Mouse (Mus musculus) CH12.LX (cell line): ENCODE measurements at regions not wholly inside any gene's neighbourhood (a gene's known extent, or its start where the extent isn't known, plus 50 kb on each side); places are given as distances from the start of the nearest gene placed in this dataset.

Source experiments
- CTCF ChIP-seq, 2 experiments: IDR thresholded peaks in 1 of 2; conservative IDR thresholded peaks in 1 of 2; 2 replicates each; pipeline ENCODE4 v1.5.1; 2011 to 2012; ENCODE audit warnings: low read depth in 2 of 2, low read length in 2 of 2, improper control_type of control experiment in 1 of 2, inconsistent platforms in 1 of 2, mild to moderate bottlenecking in 1 of 2, moderate library complexity in 1 of 2
- EP300 ChIP-seq: IDR thresholded peaks from 2 replicates; pipeline ENCODE4 v1.6.1; 2011; ENCODE audit warnings: low read length, improper control_type of control experiment
- JUN ChIP-seq: IDR thresholded peaks from 2 replicates; pipeline ENCODE4 v1.6.1; 2011; ENCODE audit warnings: low read depth, mild to moderate bottlenecking, low read length, improper control_type of control experiment, moderate library complexity; ENCODE audit not compliant: insufficient read depth
- JUND ChIP-seq: conservative IDR thresholded peaks from 2 replicates; pipeline ENCODE4 v1.6.1; 2011; ENCODE audit warnings: low read depth, low read length, improper control_type of control experiment
- MEF2A ChIP-seq: IDR thresholded peaks from 2 replicates; pipeline ENCODE4 v1.6.1; 2014; ENCODE audit warnings: low read depth, mild to moderate bottlenecking, inconsistent platforms, low read length, improper control_type of control experiment, borderline replicate concordance
- NELFE ChIP-seq: IDR thresholded peaks from 2 replicates; pipeline ENCODE4 v1.6.1; 2011; ENCODE audit warnings: low read depth, low read length, improper control_type of control experiment
- POLR2A ChIP-seq: IDR thresholded peaks from 2 replicates; pipeline ENCODE4 v1.6.1; 2011; ENCODE audit warnings: low read depth, mild to moderate bottlenecking, improper control_type of control experiment, low read length
- USF2 ChIP-seq: conservative IDR thresholded peaks from 2 replicates; pipeline ENCODE4 v1.6.1; 2011; ENCODE audit warnings: low read depth, low read length, improper control_type of control experiment
- ZKSCAN1 ChIP-seq: IDR thresholded peaks from 2 replicates; pipeline ENCODE4 v1.6.1; 2012; ENCODE audit warnings: low read depth, inconsistent platforms, low read length, improper control_type of control experiment, borderline replicate concordance
- ZMIZ1 ChIP-seq: IDR thresholded peaks from 2 replicates; pipeline ENCODE4 v1.6.1; 2012; ENCODE audit warnings: low read depth, mild to moderate bottlenecking, inconsistent platforms, low read length, improper control_type of control experiment
- ZNF384 ChIP-seq: IDR thresholded peaks from 2 replicates; pipeline ENCODE4 v1.6.1; 2012; ENCODE audit warnings: low read depth, low read length, improper control_type of control experiment, inconsistent platforms

GRCm38 (mm10) chr1:184173739-184174138 lies 139.6 kb upstream of the 1700056E22Rik start:
- TF ChIP-seq EP300, result no peak
- no peak for TF ChIP-seq CTCF (conservative IDR thresholded peaks at IDR 0.05 in 1 of 2, IDR thresholded peaks at IDR 0.05 in 1 of 2; ENCODE audit: low read depth in 2 of 2, low read length in 2 of 2)
- TF ChIP-seq JUN, result no peak
- no peak for TF ChIP-seq USF2
- no peak for TF ChIP-seq POLR2A
- TF ChIP-seq ZMIZ1, result no peak
- TF ChIP-seq NELFE, result no peak
- TF ChIP-seq ZNF384, result no peak
- no peak for TF ChIP-seq JUND
- TF ChIP-seq ZKSCAN1, result no peak
- no peak for TF ChIP-seq MEF2A
